Mouse (Mus musculus) layer of hippocampus, adult 11-12 months (tissue): ENCODE results near the gene Gm27029.
"Not testable (repeated sequence)": the region's sequence is repeated elsewhere in the genome, so short reads cannot be mapped to it uniquely, and the experiment has no call there.

ENCODE experiments used
- DNase-seq: peaks from one replicate; pipeline ENCODE4 v3.0.0; 2022; ENCODE audit warnings: low spot score

The Gm27029 gene

GRCm38 (mm10) chr11:101419610-101420009 lies 5.0 kb downstream of the Gm27029 start:
- DNase-seq = no peak

- DNase-seq = no peak
Observed at GRCm38 (mm10) chr11:101418991-101419390, 5.6 kb downstream of the Gm27029 start.

- DNase-seq = peak; percentile 87
Observed at GRCm38 (mm10) chr11:101417101-101417855, 7.3 kb downstream of the Gm27029 start, which contains the start of gene Aarsd1. Gene Aarsd1 (minus strand): TSS chr11:101417615.

GRCm38 (mm10) chr11:101416433-101417100 lies 8.0 kb downstream of the Gm27029 start:
- DNase-seq = no peak

- no peak for DNase-seq
Observed at GRCm38 (mm10) chr11:101415306-101415705, 9.3 kb downstream of the Gm27029 start.

GRCm38 (mm10) chr11:101395110-101395509 lies 29.5 kb downstream of the Gm27029 start:
- peak; percentile 79 for DNase-seq

- DNase-seq = no peak
Observed at GRCm38 (mm10) chr11:101381817-101382216, 42.8 kb downstream of the Gm27029 start.

- DNase-seq = no peak
Observed at GRCm38 (mm10) chr11:101378926-101379325, 45.7 kb downstream of the Gm27029 start.

- DNase-seq = not testable (repeated sequence)
Observed at GRCm38 (mm10) chr11:101378196-101378595, 46.4 kb downstream of the Gm27029 start.

GRCm38 (mm10) chr11:101374421-101374938 lies 50.1 kb downstream of the Gm27029 start:
- DNase-seq = no peak

GRCm38 (mm10) chr11:101370141-101370540 lies 54.5 kb downstream of the Gm27029 start:
- no peak for DNase-seq

GRCm38 (mm10) chr11:101367326-101367935 lies 57.2 kb downstream of the Gm27029 start, which contains the start of gene G6pc:
Gene G6pc (plus strand): TSS chr11:101367561.
- DNase-seq = no peak

- DNase-seq = no peak
Observed at GRCm38 (mm10) chr11:101364531-101364931, 60.1 kb downstream of the Gm27029 start.

- DNase-seq = no peak
Observed at GRCm38 (mm10) chr11:101360651-101361113, 63.9 kb downstream of the Gm27029 start.

- no peak for DNase-seq
Observed at GRCm38 (mm10) chr11:101359776-101360175, 64.8 kb downstream of the Gm27029 start.

GRCm38 (mm10) chr11:101357505-101358182 lies 67.0 kb downstream of the Gm27029 start:
- DNase-seq = no peak
